Mouse (Mus musculus) heart, embryonic 14.5 days (tissue): Measurements from ENCODE around the gene Fgfr2. TPM values are rescaled to one million over a fixed set of nuclear protein-coding genes. Genes with fewer than 3 reads are reported as not detected.
A peak's percentile ranks its signal among the peaks of the same experiment; 100 is the strongest.

Experiments
- ATAC-seq: fragments of 200-750 bp; cut with Nextera tagmentation; 2 replicates; pipeline ENCODE4 v1.8.0; 2017; ENCODE audit warnings: low read depth, moderate TSS enrichment; ENCODE audit not compliant: insufficient number of reproducible peaks, insufficient read depth, low FRiP score
- H3K27ac ChIP-seq, 2 experiments: fragments of 200-500 bp in 1 of 2; fragments of 300-500 bp in 1 of 2; sonication (generic) in 1 of 2; replicated peaks in 1 of 2; 2 replicates each; pipeline ENCODE4 v1.5.1; 2012 to 2014; ENCODE audit warnings: low read depth in 2 of 2, low read length in 2 of 2, control low read depth in 1 of 2, mild to moderate bottlenecking in 1 of 2, mixed read lengths in 1 of 2; ENCODE audit not compliant: control insufficient read depth in 1 of 2, insufficient read depth in 1 of 2
- H3K27me3 ChIP-seq: fragments of 300-500 bp; sonication (generic); 2 replicates; pipeline ENCODE4 v1.6.1; 2014; ENCODE audit warnings: mild to moderate bottlenecking, low read length, control low read depth; ENCODE audit not compliant: control insufficient read depth, insufficient read depth
- H3K36me3 ChIP-seq: fragments of 300-500 bp; sonication (generic); 2 replicates; pipeline ENCODE4 v1.6.1; 2014; ENCODE audit warnings: mild to moderate bottlenecking, control low read depth, low read length, mixed read lengths; ENCODE audit not compliant: control insufficient read depth, insufficient read depth
- H3K4me1 ChIP-seq, 2 experiments: fragments of 200-500 bp in 1 of 2; fragments of 300-500 bp in 1 of 2; sonication (generic) in 1 of 2; 2 replicates each; pipeline ENCODE4 v1.6.1; 2012 to 2014; ENCODE audit warnings: low read length in 2 of 2, control low read depth in 1 of 2, mixed read lengths in 1 of 2; ENCODE audit not compliant: control insufficient read depth in 2 of 2, insufficient read depth in 2 of 2
- H3K4me2 ChIP-seq: fragments of 300-500 bp; sonication (generic); 2 replicates; pipeline ENCODE4 v1.6.1; 2014; ENCODE audit warnings: mild to moderate bottlenecking, low read length
- H3K4me3 ChIP-seq, 2 experiments: fragments of 200-500 bp in 1 of 2; fragments of 300-500 bp in 1 of 2; sonication (generic) in 1 of 2; 2 replicates each; pipeline ENCODE4 v1.5.1; 2012 to 2014; ENCODE audit warnings: low read length in 2 of 2, mild to moderate bottlenecking in 2 of 2, control low read depth in 1 of 2, low read depth in 1 of 2, moderate library complexity in 1 of 2; ENCODE audit not compliant: control insufficient read depth in 1 of 2, insufficient read depth in 1 of 2
- H3K9ac ChIP-seq: fragments of 300-500 bp; sonication (generic); 2 replicates; pipeline ENCODE4 v1.6.1; 2014; ENCODE audit warnings: mild to moderate bottlenecking, low read length
- H3K9me3 ChIP-seq: fragments of 300-500 bp; sonication (generic); 2 replicates; pipeline ENCODE4 v1.6.1; 2016; ENCODE audit warnings: low read length, control low read depth; ENCODE audit not compliant: control insufficient read depth
- WGBS: fragments of 180-500 bp; shearing (Covaris S2); extraction: QIAGEN DNeasy Blood & Tissue Kit; methylation state at CpG from one replicate; pipeline ENCODE4 v1.1.7; 2014; 5-methylcytosine and 5-hydroxymethylcytosine counted together
- polyA plus RNA-seq: library from polyadenylated mRNA; unstranded; fragments of >200 nt; fragmentation: Nextera tagmentation; extraction: Ambion mirVana; gene quantifications from 2 replicates; pipeline ENCODE4 v1.2.1, GENCODE M21; 2014

The Fgfr2 gene
- polyA plus RNA-seq, 1 experiment from 2014 or later, result 22.4 TPM

DNA sequence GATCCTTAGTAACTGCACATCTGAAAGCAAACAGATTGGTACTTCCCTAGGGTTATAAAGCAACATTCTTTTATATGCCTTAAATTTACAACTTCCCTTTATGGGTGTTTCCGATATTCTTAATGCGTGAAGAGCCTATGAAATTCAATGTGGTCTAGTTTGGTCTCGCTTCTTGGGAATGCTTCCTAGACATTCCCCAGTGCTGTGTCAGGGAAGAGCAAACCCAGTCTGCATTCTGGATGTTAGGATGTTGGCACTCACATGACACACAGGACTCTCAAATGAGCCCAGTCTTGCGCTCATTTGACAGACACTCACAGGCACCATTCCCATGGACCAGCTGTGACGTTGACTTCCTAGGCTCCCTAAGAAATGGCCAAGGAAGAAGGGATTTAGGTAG lies 2743.3 kb downstream of the Fgfr2 start:
- ATAC-seq, result no peak
- H3K27me3 ChIP-seq, result no peaks in the 10 kb centered on the region
- H3K4me3 ChIP-seq, result no peak overlapping the region
- H3K4me2 ChIP-seq, result no peak overlapping the region
- no peak overlapping the region for H3K27ac ChIP-seq
- H3K9ac ChIP-seq, result no peak overlapping the region
- no peaks in the 10 kb centered on the region for H3K4me1 ChIP-seq
- H3K9me3 ChIP-seq, result no peaks in the 10 kb centered on the region
- WGBS, result 93% methylated on average over 5 of the region's 5 CpGs
- H3K36me3 ChIP-seq, result no peaks in the 10 kb centered on the region

DNA sequence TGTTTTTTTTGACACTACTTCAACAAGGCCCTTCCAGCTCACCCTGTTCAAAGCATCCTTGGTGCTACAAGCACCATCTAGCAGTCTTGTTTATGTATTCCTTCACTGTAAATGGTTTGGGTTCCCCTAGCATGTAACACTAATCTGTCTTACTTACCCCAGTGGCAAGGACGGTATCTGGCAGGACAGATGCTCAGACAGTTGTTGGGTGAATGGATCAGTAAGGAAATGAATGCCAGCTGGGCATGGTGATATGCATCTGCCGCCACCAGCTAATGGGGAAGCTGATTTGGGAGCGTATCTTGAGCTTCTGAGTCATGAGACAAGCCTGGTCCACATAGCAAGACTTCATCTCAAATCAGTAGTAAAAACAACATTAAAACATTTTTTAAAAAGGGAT lies 2744.8 kb downstream of the Fgfr2 start:
- ATAC-seq, result no peak
- no peaks in the 10 kb centered on the region for H3K4me1 ChIP-seq
- H3K9me3 ChIP-seq, result no peaks in the 10 kb centered on the region
- H3K4me2 ChIP-seq, result no peak overlapping the region
- H3K4me3 ChIP-seq, result no peak overlapping the region
- no peaks in the 10 kb centered on the region for H3K27me3 ChIP-seq
- no peak overlapping the region for H3K27ac ChIP-seq
- no peaks in the 10 kb centered on the region for H3K36me3 ChIP-seq
- no peak overlapping the region for H3K9ac ChIP-seq
- 81% methylated on average over 3 of the region's 3 CpGs for WGBS

GRCm38 (mm10) chr7:130374311-130374710 lies 2748.8 kb downstream of the Fgfr2 start:
- ATAC-seq, result no peak
- no peaks in the 10 kb centered on the region for H3K36me3 ChIP-seq
- no peak overlapping the region for H3K9ac ChIP-seq
- WGBS, result 69% methylated on average over 9 of the region's 9 CpGs
- 0 out of 4 replicates have a peak, but pooled peaks cover 0 to 2% of the 10 kb centered on the region in 2 experiments for H3K4me1 ChIP-seq
- H3K4me2 ChIP-seq, result no peak overlapping the region
- H3K27ac ChIP-seq, result no peak overlapping the region
- no peaks in the 10 kb centered on the region for H3K9me3 ChIP-seq
- no peaks in the 10 kb centered on the region for H3K27me3 ChIP-seq
- no peak overlapping the region for H3K4me3 ChIP-seq

DNA sequence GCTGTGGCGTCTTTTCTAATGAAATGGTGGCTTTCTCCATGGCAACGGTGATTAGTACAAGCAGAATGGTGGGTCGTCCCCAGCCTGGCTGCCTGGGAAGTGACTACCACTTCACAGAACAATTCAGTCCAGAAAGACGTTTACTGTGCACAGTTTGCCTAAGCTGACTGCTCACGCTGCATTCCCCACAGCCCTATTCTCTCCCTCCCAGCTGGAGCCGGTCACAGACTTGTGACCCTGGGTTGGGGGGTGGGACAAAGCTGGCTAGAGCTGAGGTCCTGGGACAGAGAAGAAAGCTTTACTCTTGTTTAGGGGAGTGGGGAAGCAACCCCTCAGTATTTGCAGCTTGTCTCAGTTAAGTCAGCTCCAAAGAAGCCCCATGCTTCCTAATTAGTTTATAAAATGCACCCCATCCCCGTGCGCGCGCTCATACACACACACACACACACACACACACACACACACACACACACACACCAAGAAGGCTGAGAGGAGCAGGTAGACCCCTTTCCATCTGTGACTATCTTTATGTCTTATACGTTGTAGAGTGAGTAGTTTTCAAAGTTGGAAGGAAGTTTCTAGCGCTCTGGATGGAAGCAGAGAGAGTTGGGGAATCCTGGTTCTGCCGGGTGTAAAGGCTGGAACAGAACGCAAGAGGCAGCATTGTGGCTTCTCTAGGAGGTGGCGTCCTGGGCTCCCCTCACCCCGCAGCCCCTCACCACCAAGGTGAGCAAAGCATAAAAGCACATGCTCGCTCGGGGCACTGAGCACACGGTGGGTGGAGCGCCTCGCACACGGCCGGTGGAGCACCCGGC lies 2754.1 kb downstream of the Fgfr2 start:
- H3K27ac ChIP-seq, result no peak overlapping the region
- no peak overlapping the region for H3K9ac ChIP-seq
- peaks cover 0 to 2% of the 10 kb centered on the region in 2 experiments; a peak in 1 of 4 replicates for H3K4me1 ChIP-seq
- H3K27me3 ChIP-seq, result peaks cover 5% of the 10 kb centered on the region; the same call in 1 of the 2 replicates
- H3K9me3 ChIP-seq, result peaks cover 5% of the 10 kb centered on the region
- no peak for ATAC-seq
- H3K4me2 ChIP-seq, result 0 out of 2 replicates have a peak overlapping the region, but pooled peaks have one; percentile 2
- 50% methylated on average over 24 of the region's 24 CpGs for whole genome bisulfite sequencing
- H3K36me3 ChIP-seq, result no peaks in the 10 kb centered on the region
- H3K4me3 ChIP-seq, result no peak overlapping the region

DNA sequence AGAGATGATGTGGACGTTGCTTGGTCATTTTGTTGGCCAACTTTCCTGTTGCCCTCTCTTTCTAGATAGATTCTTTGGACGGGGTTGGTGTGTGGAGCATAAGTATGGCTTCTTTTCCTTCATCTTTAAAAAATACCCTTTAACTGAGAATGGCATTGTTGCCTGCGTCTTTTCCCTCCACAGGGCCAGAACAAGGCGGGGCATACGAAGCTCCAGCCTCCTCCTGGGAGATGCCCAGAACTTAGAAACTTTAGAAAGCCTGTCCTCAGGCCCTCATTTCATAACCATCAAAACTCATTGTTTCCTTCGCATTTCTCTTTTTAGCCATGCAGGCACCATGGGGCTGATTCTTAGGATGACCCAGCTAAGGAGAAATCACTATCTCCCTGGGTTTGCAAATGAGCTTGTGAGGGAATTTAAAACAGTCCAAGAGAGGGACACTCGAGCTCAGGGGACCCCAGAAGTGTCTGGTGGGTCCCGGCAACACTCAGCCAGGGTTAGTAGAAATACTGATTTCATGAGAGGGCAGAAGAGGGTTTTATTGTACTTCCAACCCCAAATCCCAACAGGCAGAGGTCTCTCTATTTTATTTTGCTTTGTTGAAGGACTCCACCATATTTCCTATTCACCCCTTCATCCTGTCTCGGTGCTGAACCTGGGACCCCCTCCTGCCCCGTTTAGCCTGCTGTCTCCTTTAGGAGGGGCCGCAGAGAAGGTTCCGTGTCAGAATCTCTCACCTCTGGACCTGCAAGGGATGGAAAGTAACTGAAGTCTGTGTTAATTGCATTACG lies 2754.9 kb downstream of the Fgfr2 start:
- peaks cover 5% of the 10 kb centered on the region for H3K9me3 ChIP-seq
- WGBS, result 53% methylated on average over 13 of the region's 13 CpGs
- H3K4me3 ChIP-seq, result no peak overlapping the region
- ATAC-seq, result no peak
- no peak overlapping the region for H3K27ac ChIP-seq
- peaks cover 5% of the 10 kb centered on the region; the same call in 1 of the 2 replicates for H3K27me3 ChIP-seq
- 0 out of 2 replicates have a peak overlapping the region, but pooled peaks have one; percentile 2 for H3K4me2 ChIP-seq
- H3K9ac ChIP-seq, result no peak overlapping the region
- peaks cover 0 to 2% of the 10 kb centered on the region in 2 experiments; a peak in 1 of 4 replicates for H3K4me1 ChIP-seq
- H3K36me3 ChIP-seq, result no peaks in the 10 kb centered on the region

- WGBS, result 52% methylated on average over 12 of the region's 12 CpGs
- Histone ChIP-seq H3K9ac (no peak overlapping the region), H3K27ac (no peak overlapping the region), H3K4me2 (no peak overlapping the region), H3K27me3 (peaks cover 5% of the 10 kb centered on the region; the same call in 1 of the 2 replicates), H3K36me3 (no peaks in the 10 kb centered on the region), H3K4me1 (peaks cover 0 to 2% of the 10 kb centered on the region in 2 experiments; a peak in 1 of 4 replicates), H3K9me3 (peaks cover 5% of the 10 kb centered on the region), H3K4me3 (no peak overlapping the region)
- ATAC-seq, result no peak
These were observed 2755.7 kb downstream of the Fgfr2 start for GRCm38 (mm10) chr7:130367222-130368035.

- 92% methylated on average over 10 of the region's 10 CpGs for WGBS
- no peak overlapping the region for H3K4me2 ChIP-seq
- H3K36me3 ChIP-seq, result no peaks in the 10 kb centered on the region
- H3K9ac ChIP-seq, result no peak overlapping the region
- peaks cover 5% of the 10 kb centered on the region for H3K9me3 ChIP-seq
- H3K4me1 ChIP-seq, result peaks cover 0 to 2% of the 10 kb centered on the region in 2 experiments; a peak in 1 of 4 replicates
- H3K27me3 ChIP-seq, result peaks cover 5% of the 10 kb centered on the region; the same call in 1 of the 2 replicates
- H3K4me3 ChIP-seq, result no peak overlapping the region
- no peak for ATAC-seq
- no peak overlapping the region for H3K27ac ChIP-seq
These were observed 2757.4 kb downstream of the Fgfr2 start for GRCm38 (mm10) chr7:130365711-130366110.
